Mouse (Mus musculus): ENCODE measurements at regions not wholly inside any gene's neighbourhood (a gene's known extent, or its start where the extent isn't known, plus 50 kb on each side); places are given as distances from the start of the nearest gene placed in this dataset.

- TF ChIP-seq CTCF (IDR thresholded peaks at IDR 0.05; ENCODE audit: control insufficient read depth, insufficient read depth, low read length) (no peak), POLR2A (IDR thresholded peaks at IDR 0.05; ENCODE audit: borderline replicate concordance, control insufficient read depth, low read depth, low read length) (no peak)
Observed at GRCm38 (mm10) chr19:21150849-21151248, 121.2 kb upstream of the Zfand5 start.

Measured in bone marrow, adult 2 months (tissue).